Mouse (Mus musculus) liver, adult 2 months (tissue): Measurements from ENCODE around the gene Dnajc12. TPM values are rescaled to one million over a fixed set of nuclear protein-coding genes. Genes with fewer than 3 reads are reported as not detected.
A peak's percentile ranks its signal among the peaks of the same experiment; 100 is the strongest.

Experiments used
- DNase-seq: peaks from one replicate; pipeline ENCODE4 v3.0.0-alpha.2; 2011; ENCODE audit warnings: low read depth, low spot score; ENCODE audit errors: extremely low read depth
- H3K27ac ChIP-seq: fragments of 200-500 bp; replicated peaks from 2 replicates; pipeline ENCODE4 v1.5.1; 2012; ENCODE audit warnings: low read depth, mild to moderate bottlenecking, control low read depth, inconsistent platforms, low read length; ENCODE audit not compliant: insufficient read depth
- H3K27me3 ChIP-seq: fragments of 200-500 bp; 2 replicates; pipeline ENCODE4 v1.6.1; 2012; ENCODE audit warnings: mild to moderate bottlenecking, moderate library complexity, low read length, inconsistent platforms; ENCODE audit not compliant: control insufficient read depth, insufficient read depth
- H3K36me3 ChIP-seq: fragments of 200-500 bp; 2 replicates; pipeline ENCODE4 v1.6.1; 2012; ENCODE audit warnings: low read length, inconsistent platforms; ENCODE audit not compliant: control insufficient read depth, insufficient read depth
- H3K4me1 ChIP-seq: fragments of 200-500 bp; 2 replicates; pipeline ENCODE4 v1.6.1; 2011; ENCODE audit warnings: low read length; ENCODE audit not compliant: control insufficient read depth, insufficient read depth
- H3K4me3 ChIP-seq: fragments of 200-500 bp; 2 replicates; pipeline ENCODE4 v1.5.1; 2011; ENCODE audit warnings: low read depth, mild to moderate bottlenecking, control low read depth, low read length, moderate library complexity; ENCODE audit not compliant: insufficient read depth
- H3K79me2 ChIP-seq: fragments of 200-500 bp; 2 replicates; pipeline ENCODE4 v1.6.1; 2012; ENCODE audit warnings: inconsistent platforms, mild to moderate bottlenecking, low read length, moderate library complexity; ENCODE audit not compliant: control insufficient read depth, insufficient read depth
- H3K9ac ChIP-seq: fragments of 200-500 bp; 2 replicates; pipeline ENCODE4 v1.6.1; 2012; ENCODE audit warnings: low read depth, mild to moderate bottlenecking, control low read depth, inconsistent platforms, low read length
- CTCF ChIP-seq: fragments of 200-500 bp; IDR thresholded peaks from 2 replicates; pipeline ENCODE4 v1.5.1; 2011; ENCODE audit warnings: low read depth, low read length, control low read depth
- POLR2A ChIP-seq: fragments of 200-500 bp; IDR thresholded peaks from 2 replicates; pipeline ENCODE4 v1.6.1; 2011; ENCODE audit warnings: low read length, control low read depth; ENCODE audit not compliant: insufficient read depth; ENCODE audit errors: extremely low read depth
- WGBS: fragments of 180-500 bp; shearing (Covaris S2); methylation state at CpG from one replicate; pipeline ENCODE4 v1.1.7; 2018; 5-methylcytosine and 5-hydroxymethylcytosine counted together
- polyA plus RNA-seq: library from polyadenylated mRNA; depleted of rRNA; stranded (reverse); fragments of >200 nt; gene quantifications from 2 replicates; pipeline ENCODE4 v1.2.3, GENCODE M21; 2012
- total RNA-seq: library from RNA; depleted of rRNA; stranded (reverse); fragments of >200 nt; gene quantifications from 2 replicates; pipeline ENCODE4 v1.2.3, GENCODE M21; 2014

Dnajc12 gene
- total and polyA plus RNA-seq, 2 experiments, result 3.2 to 5.0 TPM

DNA sequence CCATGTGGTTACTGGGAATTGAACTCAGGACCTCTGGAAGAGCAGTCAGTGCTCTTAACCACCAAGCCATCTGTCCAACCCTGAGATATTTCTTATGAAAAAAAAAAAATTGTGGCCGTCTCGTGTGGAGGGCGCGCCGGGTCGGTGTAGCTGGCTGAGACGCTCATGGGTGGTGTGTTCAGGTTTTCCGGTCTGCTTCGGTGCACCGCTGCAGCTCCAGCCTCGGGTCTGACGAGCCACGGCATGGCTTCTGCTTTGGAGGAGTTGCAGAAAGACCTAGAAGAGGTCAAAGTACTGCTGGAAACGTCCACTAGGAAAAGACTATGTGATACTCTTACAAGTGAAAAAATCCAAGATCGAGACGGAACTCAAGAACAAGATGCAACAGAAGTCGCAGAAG is 30.5 kb downstream of the Dnajc12 start:
- Histone ChIP-seq H3K27me3 (no peaks in the 10 kb centered on the region), H3K79me2 (no peaks in the 10 kb centered on the region), H3K4me3 (no peak overlapping the region), H3K9ac (no peak overlapping the region), H3K4me1 (peaks cover 9% of the 10 kb centered on the region), H3K36me3 (0 out of 2 replicates have a peak, but pooled peaks cover 2% of the 10 kb centered on the region), H3K27ac (no peak overlapping the region)
- no peak for TF ChIP-seq CTCF
- TF ChIP-seq POLR2A, result no peak
- WGBS, result 79% methylated on average over 17 of the region's 17 CpGs
- no peak for DNase-seq

- TF ChIP-seq CTCF (no peak), POLR2A (no peak)
- no peaks in the 10 kb centered on the region for H3K79me2 ChIP-seq
- H3K9ac ChIP-seq, result no peak overlapping the region
- no peak overlapping the region for H3K4me3 ChIP-seq
- H3K4me1 ChIP-seq, result peaks cover 5% of the 10 kb centered on the region
- 13% methylated on average over 7 of the region's 7 CpGs for WGBS
- DNase-seq, result peak; percentile 95
- peak overlapping the region; percentile 88 for H3K27ac ChIP-seq
- H3K36me3 ChIP-seq, result no peaks in the 10 kb centered on the region
- no peaks in the 10 kb centered on the region for H3K27me3 ChIP-seq
Measured at GRCm38 (mm10) chr10:63415287-63415686, 33.0 kb downstream of the Dnajc12 start.

GRCm38 (mm10) chr10:63415850-63416249 is 33.6 kb downstream of the Dnajc12 start:
- H3K27me3 ChIP-seq, result no peaks in the 10 kb centered on the region
- DNase-seq, result peak; percentile 86
- no peak overlapping the region for H3K4me3 ChIP-seq
- peaks cover 4% of the 10 kb centered on the region for H3K4me1 ChIP-seq
- H3K27ac ChIP-seq, result peak overlapping the region; percentile 88
- no peaks in the 10 kb centered on the region for H3K79me2 ChIP-seq
- H3K36me3 ChIP-seq, result no peaks in the 10 kb centered on the region
- TF ChIP-seq CTCF (no peak), POLR2A (no peak)
- 18% methylated on average over 7 of the region's 7 CpGs for WGBS
- no peak overlapping the region; the same call in 1 of the 2 replicates for H3K9ac ChIP-seq

DNA sequence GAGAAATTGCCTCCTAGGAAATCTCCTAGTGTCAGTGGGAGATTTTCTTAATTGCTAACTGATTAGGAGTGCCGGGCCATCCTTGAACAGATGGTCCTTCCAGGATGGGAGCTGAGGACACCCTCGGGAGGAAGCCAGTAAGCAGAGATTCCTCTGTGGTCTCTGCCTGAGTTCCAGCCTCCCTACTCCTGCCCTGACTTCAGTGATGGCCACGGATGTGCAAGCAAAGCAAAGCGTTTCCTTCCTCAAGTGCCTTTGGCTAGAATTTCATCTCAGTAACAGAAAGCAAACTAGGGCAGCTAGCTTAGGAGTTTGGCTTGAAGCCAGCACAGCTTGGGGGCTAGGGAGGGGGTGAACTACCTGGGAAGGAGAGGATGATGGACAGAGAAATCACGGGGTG is 34.8 kb downstream of the Dnajc12 start:
- no peak for TF ChIP-seq CTCF
- TF ChIP-seq POLR2A, result no peak
- Histone ChIP-seq H3K79me2 (no peaks in the 10 kb centered on the region), H3K4me1 (peaks cover 4% of the 10 kb centered on the region), H3K9ac (no peak overlapping the region), H3K4me3 (no peak overlapping the region), H3K36me3 (no peaks in the 10 kb centered on the region), H3K27ac (no peak overlapping the region), H3K27me3 (no peaks in the 10 kb centered on the region)
- no peak for DNase-seq
- 71% methylated on average over 5 of the region's 5 CpGs for WGBS

- no peaks in the 10 kb centered on the region for H3K36me3 ChIP-seq
- peak; percentile 39 for DNase-seq
- no peak within 1 kb of the TSS for H3K27ac ChIP-seq
- no peak within 1 kb of the TSS for H3K9ac ChIP-seq
- no peak within 1 kb of the TSS for H3K4me3 ChIP-seq
- WGBS, result 92% methylated on average over 18 of the region's 18 CpGs
- TF ChIP-seq POLR2A (no peak), CTCF (peak; percentile 70)
- H3K4me1 ChIP-seq, result no peaks in the 10 kb centered on the region
- H3K27me3 ChIP-seq, result no peaks in the 10 kb centered on the region
- H3K79me2 ChIP-seq, result no peaks in the 10 kb centered on the region
Measured at GRCm38 (mm10) chr10:63421739-63422735, 39.8 kb downstream of the Dnajc12 start, which contains the start of gene Gm7075. Gene Gm7075, minus strand, starts transcription at chr10:63421789.

GRCm38 (mm10) chr10:63422736-63422992 is 40.4 kb downstream of the Dnajc12 start:
- no peak overlapping the region for H3K9ac ChIP-seq
- DNase-seq, result no peak
- no peak overlapping the region for H3K4me3 ChIP-seq
- WGBS, result 90% methylated on average over 5 of the region's 5 CpGs
- H3K4me1 ChIP-seq, result no peaks in the 10 kb centered on the region
- TF ChIP-seq POLR2A (no peak), CTCF (no peak)
- H3K79me2 ChIP-seq, result no peaks in the 10 kb centered on the region
- H3K36me3 ChIP-seq, result no peaks in the 10 kb centered on the region
- H3K27ac ChIP-seq, result no peak overlapping the region
- H3K27me3 ChIP-seq, result no peaks in the 10 kb centered on the region
